Mouse (Mus musculus): ENCODE results near the gene Ncoa7. TPM values are rescaled to one million over a fixed set of nuclear protein-coding genes. Genes with fewer than 3 reads are reported as not detected.

Gene Ncoa7
- polyA plus RNA-seq, 1 experiment: 11.7 TPM

- TF ChIP-seq POLR2A (IDR thresholded peaks at IDR 0.05; ENCODE audit: insufficient read depth, low read length) (no peak), CTCF (IDR thresholded peaks at IDR 0.05; ENCODE audit: low read depth, low read length) (no peak), EP300 (IDR thresholded peaks at IDR 0.05; ENCODE audit: insufficient read depth, low read depth, low read length) (no peak)
- H3K9me3 ChIP-seq (replicated peaks; ENCODE audit: control insufficient read depth, insufficient read depth, low read length, poor library complexity, severe bottlenecking): no peaks in the 10 kb centered on the region
- H3K27ac ChIP-seq (ENCODE audit: insufficient read depth, low read length): no peak overlapping the region
- no peaks in the 10 kb centered on the region for H3K4me1 ChIP-seq (ENCODE audit: control insufficient read depth, insufficient read depth, low read length)
- H3K36me3 ChIP-seq (ENCODE audit: control insufficient read depth, insufficient read depth, low read length, poor library complexity, severe bottlenecking): no peaks in the 10 kb centered on the region; the same call in 1 of the 2 replicates
- H3K4me3 ChIP-seq (ENCODE audit: low read depth, low read length): no peak overlapping the region
- H3K9ac ChIP-seq (ENCODE audit: low read depth, poor library complexity, severe bottlenecking): no peak overlapping the region
- no peaks in the 10 kb centered on the region for H3K27me3 ChIP-seq (ENCODE audit: control insufficient read depth, insufficient read depth, low read length, poor library complexity, severe bottlenecking)
Measured at GRCm38 (mm10) chr10:30686862-30687261, 116.3 kb downstream of the Ncoa7 start.

- no peaks in the 10 kb centered on the region for H3K9me3 ChIP-seq (replicated peaks; ENCODE audit: control insufficient read depth, insufficient read depth, low read length, poor library complexity, severe bottlenecking)
- H3K9ac ChIP-seq (ENCODE audit: low read depth, poor library complexity, severe bottlenecking): no peak overlapping the region
- no peaks in the 10 kb centered on the region for H3K27me3 ChIP-seq (ENCODE audit: control insufficient read depth, insufficient read depth, low read length, poor library complexity, severe bottlenecking)
- H3K4me3 ChIP-seq (ENCODE audit: low read depth, low read length): no peak overlapping the region
- TF ChIP-seq POLR2A (IDR thresholded peaks at IDR 0.05; ENCODE audit: insufficient read depth, low read length): no peak
- no peak for TF ChIP-seq CTCF (IDR thresholded peaks at IDR 0.05; ENCODE audit: low read depth, low read length)
- TF ChIP-seq EP300 (IDR thresholded peaks at IDR 0.05; ENCODE audit: insufficient read depth, low read depth, low read length): no peak
- no peaks in the 10 kb centered on the region for H3K4me1 ChIP-seq (ENCODE audit: control insufficient read depth, insufficient read depth, low read length)
- no peaks in the 10 kb centered on the region; the same call in 1 of the 2 replicates for H3K36me3 ChIP-seq (ENCODE audit: control insufficient read depth, insufficient read depth, low read length, poor library complexity, severe bottlenecking)
- H3K27ac ChIP-seq (ENCODE audit: insufficient read depth, low read length): no peak overlapping the region
Measured at GRCm38 (mm10) chr10:30683449-30683848, 119.7 kb downstream of the Ncoa7 start.

GRCm38 (mm10) chr10:30679756-30680155 is 123.4 kb downstream of the Ncoa7 start:
- TF ChIP-seq CTCF (IDR thresholded peaks at IDR 0.05; ENCODE audit: low read depth, low read length) (no peak), EP300 (IDR thresholded peaks at IDR 0.05; ENCODE audit: insufficient read depth, low read depth, low read length) (no peak), POLR2A (IDR thresholded peaks at IDR 0.05; ENCODE audit: insufficient read depth, low read length) (no peak)

GRCm38 (mm10) chr10:30678051-30678450 is 125.1 kb downstream of the Ncoa7 start:
- Histone ChIP-seq H3K9ac (ENCODE audit: low read depth, poor library complexity, severe bottlenecking) (no peak overlapping the region), H3K36me3 (ENCODE audit: control insufficient read depth, insufficient read depth, low read length, poor library complexity, severe bottlenecking) (no peaks in the 10 kb centered on the region; the same call in 1 of the 2 replicates), H3K9me3 (replicated peaks; ENCODE audit: control insufficient read depth, insufficient read depth, low read length, poor library complexity, severe bottlenecking) (no peaks in the 10 kb centered on the region), H3K27ac (ENCODE audit: insufficient read depth, low read length) (no peak overlapping the region), H3K4me1 (ENCODE audit: control insufficient read depth, insufficient read depth, low read length) (no peaks in the 10 kb centered on the region), H3K4me3 (ENCODE audit: low read depth, low read length) (no peak overlapping the region), H3K27me3 (ENCODE audit: control insufficient read depth, insufficient read depth, low read length, poor library complexity, severe bottlenecking) (no peaks in the 10 kb centered on the region)
- TF ChIP-seq EP300 (IDR thresholded peaks at IDR 0.05; ENCODE audit: insufficient read depth, low read depth, low read length) (no peak), POLR2A (IDR thresholded peaks at IDR 0.05; ENCODE audit: insufficient read depth, low read length) (no peak), CTCF (IDR thresholded peaks at IDR 0.05; ENCODE audit: low read depth, low read length) (no peak)

More at GRCm38 (mm10) chr10:30679756-30680155, 123.4 kb downstream of the Ncoa7 start:
- no peak overlapping the region for H3K4me3 ChIP-seq (ENCODE audit: low read depth, low read length)
- H3K4me1 ChIP-seq (ENCODE audit: control insufficient read depth, insufficient read depth, low read length): no peaks in the 10 kb centered on the region
- no peak overlapping the region for H3K27ac ChIP-seq (ENCODE audit: insufficient read depth, low read length)
- H3K27me3 ChIP-seq (ENCODE audit: control insufficient read depth, insufficient read depth, low read length, poor library complexity, severe bottlenecking): no peaks in the 10 kb centered on the region
- no peaks in the 10 kb centered on the region; the same call in 1 of the 2 replicates for H3K36me3 ChIP-seq (ENCODE audit: control insufficient read depth, insufficient read depth, low read length, poor library complexity, severe bottlenecking)
- H3K9ac ChIP-seq (ENCODE audit: low read depth, poor library complexity, severe bottlenecking): no peak overlapping the region
- H3K9me3 ChIP-seq (replicated peaks; ENCODE audit: control insufficient read depth, insufficient read depth, low read length, poor library complexity, severe bottlenecking): no peaks in the 10 kb centered on the region

- TF ChIP-seq EP300 (IDR thresholded peaks at IDR 0.05; ENCODE audit: insufficient read depth, low read depth, low read length) (no peak), POLR2A (IDR thresholded peaks at IDR 0.05; ENCODE audit: insufficient read depth, low read length) (no peak), CTCF (IDR thresholded peaks at IDR 0.05; ENCODE audit: low read depth, low read length) (no peak)
- Histone ChIP-seq H3K27me3 (ENCODE audit: control insufficient read depth, insufficient read depth, low read length, poor library complexity, severe bottlenecking) (no peaks in the 10 kb centered on the region), H3K9me3 (replicated peaks; ENCODE audit: control insufficient read depth, insufficient read depth, low read length, poor library complexity, severe bottlenecking) (no peaks in the 10 kb centered on the region), H3K4me1 (ENCODE audit: control insufficient read depth, insufficient read depth, low read length) (no peaks in the 10 kb centered on the region), H3K27ac (ENCODE audit: insufficient read depth, low read length) (no peak overlapping the region), H3K4me3 (ENCODE audit: low read depth, low read length) (no peak overlapping the region), H3K36me3 (ENCODE audit: control insufficient read depth, insufficient read depth, low read length, poor library complexity, severe bottlenecking) (no peaks in the 10 kb centered on the region), H3K9ac (ENCODE audit: low read depth, poor library complexity, severe bottlenecking) (no peak overlapping the region)
Measured at GRCm38 (mm10) chr10:30674825-30675224, 128.3 kb downstream of the Ncoa7 start.

- Histone ChIP-seq H3K27me3 (ENCODE audit: control insufficient read depth, insufficient read depth, low read length, poor library complexity, severe bottlenecking) (no peaks in the 10 kb centered on the region), H3K36me3 (ENCODE audit: control insufficient read depth, insufficient read depth, low read length, poor library complexity, severe bottlenecking) (no peaks in the 10 kb centered on the region), H3K27ac (ENCODE audit: insufficient read depth, low read length) (no peak overlapping the region), H3K4me3 (ENCODE audit: low read depth, low read length) (no peak overlapping the region), H3K9ac (ENCODE audit: low read depth, poor library complexity, severe bottlenecking) (no peak overlapping the region), H3K9me3 (replicated peaks; ENCODE audit: control insufficient read depth, insufficient read depth, low read length, poor library complexity, severe bottlenecking) (no peaks in the 10 kb centered on the region), H3K4me1 (ENCODE audit: control insufficient read depth, insufficient read depth, low read length) (no peaks in the 10 kb centered on the region)
- no peak for TF ChIP-seq POLR2A (IDR thresholded peaks at IDR 0.05; ENCODE audit: insufficient read depth, low read length)
- no peak for TF ChIP-seq CTCF (IDR thresholded peaks at IDR 0.05; ENCODE audit: low read depth, low read length)
- TF ChIP-seq EP300 (IDR thresholded peaks at IDR 0.05; ENCODE audit: insufficient read depth, low read depth, low read length): no peak
Measured at GRCm38 (mm10) chr10:30666580-30666979, 136.5 kb downstream of the Ncoa7 start.
